Mouse (Mus musculus) forebrain, embryonic 16.5 days (tissue): ENCODE data around the gene Gm10800. TPM values are rescaled to one million over a fixed set of nuclear protein-coding genes. Genes with fewer than 3 reads are reported as not detected.
"Not testable (repeated sequence)": the region's sequence is repeated elsewhere in the genome, so short reads cannot be mapped to it uniquely, and the experiment has no call there.

Experiments
- ATAC-seq: fragments of 200-750 bp; cut with Nextera tagmentation; 2 replicates; pipeline ENCODE4 v1.8.0; 2017; ENCODE audit warnings: mild to moderate bottlenecking, moderate library complexity
- H3K27ac ChIP-seq: fragments of 300-500 bp; sonication (generic); 2 replicates; pipeline ENCODE4 v1.5.1; 2014; ENCODE audit warnings: low read length, control low read depth
- H3K27me3 ChIP-seq: fragments of 300-500 bp; sonication (generic); replicated peaks from 2 replicates; pipeline ENCODE4 v1.6.1; 2014; ENCODE audit warnings: low read length; ENCODE audit not compliant: control insufficient read depth, insufficient read depth
- H3K36me3 ChIP-seq: fragments of 300-500 bp; sonication (generic); 2 replicates; pipeline ENCODE4 v1.6.1; 2014; ENCODE audit not compliant: control insufficient read depth, insufficient read depth
- H3K4me1 ChIP-seq: fragments of 300-500 bp; sonication (generic); replicated peaks from 2 replicates; pipeline ENCODE4 v1.6.1; 2014; ENCODE audit warnings: low read length; ENCODE audit not compliant: control insufficient read depth, insufficient read depth
- H3K4me2 ChIP-seq: fragments of 300-500 bp; sonication (generic); 2 replicates; pipeline ENCODE4 v1.6.1; 2014; ENCODE audit warnings: mild to moderate bottlenecking, low read length, control low read depth
- H3K4me3 ChIP-seq: fragments of 300-500 bp; sonication (generic); replicated peaks from 2 replicates; pipeline ENCODE4 v1.5.1; 2014; ENCODE audit warnings: mild to moderate bottlenecking, low read length, control low read depth
- H3K9ac ChIP-seq: fragments of 300-500 bp; sonication (generic); replicated peaks from 2 replicates; pipeline ENCODE4 v1.6.1; 2014; ENCODE audit warnings: low read depth, low read length, control low read depth
- H3K9me3 ChIP-seq: fragments of 300-500 bp; sonication (generic); 2 replicates; pipeline ENCODE4 v1.6.1; 2016; ENCODE audit warnings: low read length; ENCODE audit not compliant: control insufficient read depth
- WGBS: fragments of 180-500 bp; shearing (Covaris S2); extraction: QIAGEN DNeasy Blood & Tissue Kit; methylation state at CpG from one replicate; pipeline ENCODE4 v1.1.7; 2014; 5-methylcytosine and 5-hydroxymethylcytosine counted together
- polyA plus RNA-seq: library from polyadenylated mRNA; unstranded; fragments of >200 nt; fragmentation: Nextera tagmentation; extraction: Ambion mirVana; gene quantifications from 2 replicates; pipeline ENCODE4 v1.2.1, GENCODE M21; 2015

The Gm10800 gene
- 0.60 and 1.0 TPM in 2 replicates for polyA plus RNA-seq

DNA sequence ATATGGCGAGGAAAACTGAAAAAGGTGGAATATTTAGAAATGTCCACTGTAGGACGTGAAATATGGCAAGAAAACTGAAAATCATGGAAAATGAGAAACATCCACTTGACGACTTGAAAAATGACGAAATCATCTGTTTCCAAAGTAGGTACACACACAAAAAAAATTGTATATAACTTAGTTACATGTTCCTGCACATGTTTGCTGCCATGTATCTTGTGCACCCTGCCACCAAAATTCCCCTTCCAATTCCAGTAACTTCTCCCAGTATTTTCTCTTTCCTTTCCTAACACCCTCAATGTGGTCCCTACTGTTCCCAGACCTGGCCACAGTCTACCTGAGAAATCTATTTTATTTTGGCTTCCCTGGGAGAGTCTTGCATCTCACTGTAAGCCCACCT is at the start of gene Gm10800:
Gene Gm10800 (minus strand): TSS at position 101 of the 400 bp plus-strand sequence.
- not testable (repeated sequence) for H3K4me1 ChIP-seq, ATAC-seq, H3K4me3 ChIP-seq, H3K9ac ChIP-seq, H3K27ac ChIP-seq, H3K9me3 ChIP-seq, H3K36me3 ChIP-seq, H3K27me3 ChIP-seq, H3K4me2 ChIP-seq
- WGBS: 87% methylated on average over 4 of the region's 4 CpGs

DNA sequence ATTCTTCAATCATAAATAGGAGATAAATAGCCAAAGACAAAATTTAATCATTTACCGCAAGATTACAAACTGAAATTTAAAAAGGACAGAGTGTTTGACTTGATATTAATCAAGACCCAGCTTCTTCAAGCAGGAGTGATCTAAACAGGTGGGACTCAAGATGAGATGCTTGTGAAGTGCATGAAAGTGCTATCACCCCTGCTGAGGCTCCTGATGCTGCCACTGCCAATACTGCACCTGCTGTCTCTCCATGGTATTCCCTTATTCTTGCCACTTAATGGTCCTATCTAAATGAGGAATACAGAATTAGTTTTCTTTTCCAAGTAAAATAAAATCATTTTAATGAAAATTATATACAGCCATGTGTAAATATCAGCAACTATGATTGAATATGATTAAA is 30.4 kb upstream of the Gm10800 start:
- WGBS: 94% methylated on average over 1 of the region's 1 CpGs
- ATAC-seq: no peak
- Histone ChIP-seq H3K27ac (no peak overlapping the region), H3K4me1 (no peaks in the 10 kb centered on the region), H3K36me3 (no peaks in the 10 kb centered on the region), H3K4me3 (no peak overlapping the region), H3K9ac (no peak overlapping the region), H3K4me2 (no peak overlapping the region), H3K9me3 (no peaks in the 10 kb centered on the region), H3K27me3 (no peaks in the 10 kb centered on the region)

DNA sequence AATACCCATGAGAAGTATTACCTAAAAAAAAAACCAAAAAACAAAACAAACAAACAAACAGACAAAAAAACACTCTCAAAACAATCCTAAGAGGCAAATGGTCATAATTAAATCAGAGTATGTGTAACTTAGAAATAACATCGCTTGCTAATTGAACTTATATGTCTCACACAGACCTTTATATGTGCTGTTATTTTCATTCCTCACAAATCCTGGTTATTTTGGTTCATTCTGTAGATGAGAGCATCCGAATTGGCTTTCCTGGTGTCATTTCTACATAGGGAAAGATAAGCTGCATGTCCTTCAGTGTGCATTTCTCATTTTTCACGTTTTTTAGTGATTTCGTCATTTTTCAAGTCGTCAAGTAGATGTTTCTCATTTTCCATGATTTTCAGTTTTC is 5.2 kb downstream of the Gm10800 start, which contains the start of gene Gm10801:
Gene Gm10801 (plus strand): TSS at position 301 of the 400 bp plus-strand sequence.
- WGBS: 74% methylated on average over 4 of the region's 5 CpGs
- H3K9ac ChIP-seq, H3K4me2 ChIP-seq, H3K36me3 ChIP-seq, H3K4me1 ChIP-seq, H3K9me3 ChIP-seq, H3K27ac ChIP-seq, H3K4me3 ChIP-seq, ATAC-seq, H3K27me3 ChIP-seq: not testable (repeated sequence)

Other genes starting within 250 kb of the Gm10800 start
- gene Gm10801, start 5.1 kb downstream of the Gm10800 start, polyA plus RNA-seq: not detected in 2 replicates